Comparison of ENCODE assay signal across 15 mouse cellular contexts in the genomic region with DNA sequence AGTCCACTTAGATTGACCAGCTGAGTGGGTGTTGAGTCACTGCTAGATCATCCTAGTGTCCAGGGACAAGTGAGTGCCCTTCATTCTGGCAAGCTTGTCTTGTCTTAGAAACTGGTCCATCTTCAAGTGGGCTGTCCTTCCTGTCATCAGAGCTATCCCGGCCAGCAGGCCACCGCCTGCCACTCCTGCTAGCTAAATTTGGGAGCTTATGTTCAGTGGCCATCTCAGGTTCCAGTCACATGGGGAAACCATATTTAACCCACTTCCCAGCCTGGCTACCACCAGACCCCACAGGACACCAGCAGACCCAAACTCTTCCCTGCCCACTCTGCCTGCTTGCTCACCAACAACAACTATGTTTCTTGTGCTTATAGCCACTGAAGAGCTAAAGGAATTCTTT. TPM values are rescaled to one million over a fixed set of nuclear protein-coding genes. Genes with fewer than 3 reads are reported as not detected.
DNase-seq lines count a peak whose midpoint lies in the region; ATAC-seq and TF ChIP-seq lines count a peak whose summit lies in the region.
"Had no signal": no experiment of that assay in that cellular context is flagged by ENCODE, and none has a peak within 500 bp of the region (broad histone marks: within the 10 kb centered on the region; RNA-seq: fewer than 3 reads in every experiment).

No protein-coding gene starts in this region.

- H3K9ac ChIP-seq in midbrain, postnatal 0 days (replicated peaks; ENCODE audit: low read length, poor library complexity, severe bottlenecking) = 0 out of 2 replicates have a peak overlapping the region, but pooled peaks have one; percentile 24
- H3K9ac ChIP-seq in midbrain, embryonic 11.5 days (ENCODE audit: low read length) = no peak overlapping the region
- H3K9ac ChIP-seq in heart, embryonic 12.5 days = no peak overlapping the region

- ATAC-seq in midbrain, postnatal 0 days (ENCODE audit: low FRiP score) = no peak
- ATAC-seq in midbrain, embryonic 11.5 days (ENCODE audit: low FRiP score) = no peak
- no peak for ATAC-seq in heart, embryonic 12.5 days (ENCODE audit: insufficient number of reproducible peaks, low FRiP score)
- ATAC-seq: intestine, embryonic 16.5 days had no signal

- H3K4me2 ChIP-seq in midbrain, postnatal 0 days (ENCODE audit: low read depth, low read length, poor library complexity, severe bottlenecking) = no peak overlapping the region
- H3K4me2 ChIP-seq in midbrain, embryonic 11.5 days = no peak overlapping the region
- peak overlapping the region; percentile 8; the same call in 1 of the 2 replicates for H3K4me2 ChIP-seq in heart, embryonic 12.5 days
- H3K4me2 ChIP-seq: limb, embryonic 12.5 days had no signal

- H3K36me3 ChIP-seq in midbrain, postnatal 0 days (ENCODE audit: insufficient read depth, low read length) = peaks cover 5% of the 10 kb centered on the region; the same call in 1 of the 2 replicates
- H3K36me3 ChIP-seq in midbrain, embryonic 11.5 days (ENCODE audit: control insufficient read depth, insufficient read depth, low read length) = no peaks in the 10 kb centered on the region
- peaks cover 23% of the 10 kb centered on the region for H3K36me3 ChIP-seq in heart, embryonic 12.5 days

- H3K27ac ChIP-seq in midbrain, postnatal 0 days (ENCODE audit: low read depth, low read length) = no peak overlapping the region
- no peak overlapping the region for H3K27ac ChIP-seq in midbrain, embryonic 11.5 days (ENCODE audit: low read depth, low read length)
- peak overlapping the region; percentile 2; the same call in 1 of the 2 replicates for H3K27ac ChIP-seq in heart, embryonic 12.5 days (ENCODE audit: poor library complexity, severe bottlenecking)
- H3K27ac ChIP-seq: limb, embryonic 12.5 days; macrophage had no signal

- H3K27me3 ChIP-seq in midbrain, postnatal 0 days (ENCODE audit: insufficient read depth, low read length) = no peaks in the 10 kb centered on the region
- no peaks in the 10 kb centered on the region for H3K27me3 ChIP-seq in midbrain, embryonic 11.5 days (ENCODE audit: control insufficient read depth, insufficient read depth, low read length)
- H3K27me3 ChIP-seq in heart, embryonic 12.5 days (replicated peaks) = no peaks in the 10 kb centered on the region
- H3K27me3 ChIP-seq: limb, embryonic 12.5 days had no signal

- no peaks in the 10 kb centered on the region for H3K9me3 ChIP-seq in midbrain, postnatal 0 days (ENCODE audit: low read length)
- no peaks in the 10 kb centered on the region for H3K9me3 ChIP-seq in midbrain, embryonic 11.5 days (ENCODE audit: control insufficient read depth, low read length)
- no peaks in the 10 kb centered on the region for H3K9me3 ChIP-seq in heart, embryonic 12.5 days (replicated peaks)
- H3K9me3 ChIP-seq: limb, embryonic 12.5 days had no signal

- WGBS in midbrain, postnatal 0 days = 88% methylated on average over 2 of the region's 2 CpGs
- 87% methylated on average over 2 of the region's 2 CpGs for WGBS in midbrain, embryonic 11.5 days
- 42% methylated on average over 2 of the region's 2 CpGs for WGBS in heart, embryonic 12.5 days

- H3K4me3 ChIP-seq in midbrain, postnatal 0 days (ENCODE audit: low read depth, low read length) = no peak overlapping the region
- no peak overlapping the region for H3K4me3 ChIP-seq in midbrain, embryonic 11.5 days (ENCODE audit: low read depth, low read length)
- no peak overlapping the region for H3K4me3 ChIP-seq in heart, embryonic 12.5 days
- H3K4me3 ChIP-seq: limb, embryonic 12.5 days had no signal

- peaks cover 12% of the 10 kb centered on the region; the same call in 1 of the 2 replicates for H3K4me1 ChIP-seq in midbrain, postnatal 0 days (ENCODE audit: insufficient read depth, low read length)
- peaks cover 15% of the 10 kb centered on the region for H3K4me1 ChIP-seq in midbrain, embryonic 11.5 days (ENCODE audit: control insufficient read depth, insufficient read depth, low read length)
- peaks cover 48% of the 10 kb centered on the region for H3K4me1 ChIP-seq in heart, embryonic 12.5 days (replicated peaks)

- DNase-seq in cerebellum, adult 8-10 months = peak; percentile 16
- DNase-seq in cerebellum, postnatal 4 days (ENCODE audit: low spot score in 2 of 2) = no peak
- DNase-seq in midbrain, postnatal 0 days (ENCODE audit: low spot score) = no peak
- DNase-seq in midbrain, embryonic 11.5 days (ENCODE audit: low spot score, missing footprints) = no peak
- peak; percentile 94 for DNase-seq in skeletal muscle tissue, adult 2 months (ENCODE audit: low read depth, low spot score)
- DNase-seq in right cerebral cortex, postnatal 25 days = no peak
- no peak for DNase-seq in urinary bladder, postnatal 14 days (ENCODE audit: low spot score)
- DNase-seq: kidney, postnatal 14 days; lung, adult 18-20 months; right cerebral cortex, postnatal 14 days had no signal

- no peak for TF ChIP-seq CTCF in midbrain, postnatal 0 days (IDR thresholded peaks at IDR 0.05)

RNA-seq across cellular contexts. Expression of gene Twf2, which starts 3.6 kb away (rescaled TPM):
- total RNA-seq in midbrain, postnatal 0 days (2014; rRNA removed) = 60.1 and 78.3 TPM in 2 replicates
- polyA plus RNA-seq in midbrain, postnatal 0 days (2015; fragmentation: Nextera tagmentation; extraction: Ambion mirVana) = 41.6 and 47.4 TPM in 2 replicates
- polyA plus RNA-seq in midbrain, embryonic 11.5 days (2014; fragmentation: Nextera tagmentation; extraction: Ambion mirVana) = 55.6 and 61.4 TPM in 2 replicates
- polyA plus RNA-seq in heart, embryonic 12.5 days (2016; fragmentation: Nextera tagmentation; extraction: Ambion mirVana) = 52.9 and 53.9 TPM in 2 replicates

RNA-seq across cellular contexts. Expression of gene Ppm1m, which starts 7.0 kb away (rescaled TPM):
- 16.2 and 27.7 TPM in 2 replicates for total RNA-seq in midbrain, postnatal 0 days (2014; rRNA removed)
- 18.5 and 21.3 TPM in 2 replicates for polyA plus RNA-seq in midbrain, postnatal 0 days (2015; fragmentation: Nextera tagmentation; extraction: Ambion mirVana)
- polyA plus RNA-seq in midbrain, embryonic 11.5 days (2014; fragmentation: Nextera tagmentation; extraction: Ambion mirVana) = 23.6 and 26.9 TPM in 2 replicates
- polyA plus RNA-seq in heart, embryonic 12.5 days (2016; fragmentation: Nextera tagmentation; extraction: Ambion mirVana) = 30.7 and 34.1 TPM in 2 replicates

RNA-seq across cellular contexts. Expression of gene Tlr9, which starts 15.9 kb away (rescaled TPM):
- total RNA-seq in midbrain, postnatal 0 days (2014; rRNA removed) = 0.49 and 0.85 TPM in 2 replicates
- polyA plus RNA-seq in midbrain, postnatal 0 days (2015; fragmentation: Nextera tagmentation; extraction: Ambion mirVana) = 0.07 and 0.16 TPM in 2 replicates
- polyA plus RNA-seq in midbrain, embryonic 11.5 days (2014; fragmentation: Nextera tagmentation; extraction: Ambion mirVana) = 0.15 TPM in 1 of 2 replicates, not detected in the other
- polyA plus RNA-seq in heart, embryonic 12.5 days (2016; fragmentation: Nextera tagmentation; extraction: Ambion mirVana) = not detected in 2 replicates
- total RNA-seq: MEL had no signal
- polyA plus RNA-seq: limb, embryonic 12.5 days had no signal

RNA-seq across cellular contexts. Expression of gene Wdr82, which starts 35.8 kb away (rescaled TPM):
- 245 and 261 TPM in 2 replicates for total RNA-seq in midbrain, postnatal 0 days (2014; rRNA removed)
- 30.6 and 31.7 TPM in 2 replicates for polyA plus RNA-seq in midbrain, postnatal 0 days (2015; fragmentation: Nextera tagmentation; extraction: Ambion mirVana)
- polyA plus RNA-seq in midbrain, embryonic 11.5 days (2014; fragmentation: Nextera tagmentation; extraction: Ambion mirVana) = 30.2 and 32.6 TPM in 2 replicates
- polyA plus RNA-seq in heart, embryonic 12.5 days (2016; fragmentation: Nextera tagmentation; extraction: Ambion mirVana) = 23.6 and 23.7 TPM in 2 replicates

RNA-seq across cellular contexts. Expression of gene Alas1, which starts 41.9 kb away (rescaled TPM):
- 51.5 and 76.1 TPM in 2 replicates for total RNA-seq in midbrain, postnatal 0 days (2014; rRNA removed)
- polyA plus RNA-seq in midbrain, postnatal 0 days (2015; fragmentation: Nextera tagmentation; extraction: Ambion mirVana) = 84.4 and 86.8 TPM in 2 replicates
- 91.0 and 91.4 TPM in 2 replicates for polyA plus RNA-seq in midbrain, embryonic 11.5 days (2014; fragmentation: Nextera tagmentation; extraction: Ambion mirVana)
- 129 and 133 TPM in 2 replicates for polyA plus RNA-seq in heart, embryonic 12.5 days (2016; fragmentation: Nextera tagmentation; extraction: Ambion mirVana)

Comparison
In these comparisons a context has a peak if more than half of its experiments do, and no peak if none do; other contexts are left out.
1. DNase-seq: peak in cerebellum, adult 8-10 months (single experiment) and skeletal muscle tissue, adult 2 months (single experiment); none in cerebellum, postnatal 4 days (0 of 2), midbrain, postnatal 0 days (single experiment), midbrain, embryonic 11.5 days (single experiment), right cerebral cortex, postnatal 25 days (single experiment) and urinary bladder, postnatal 14 days (single experiment).